Mouse (Mus musculus): ENCODE results near the gene Ralgps1. TPM values are rescaled to one million over a fixed set of nuclear protein-coding genes. Genes with fewer than 3 reads are reported as not detected.
A peak's percentile ranks its signal among the peaks of the same experiment; 100 is the strongest.

Ralgps1 gene
- polyA plus RNA-seq, 1 experiment from 2014 or later = 0.63 TPM

DNA sequence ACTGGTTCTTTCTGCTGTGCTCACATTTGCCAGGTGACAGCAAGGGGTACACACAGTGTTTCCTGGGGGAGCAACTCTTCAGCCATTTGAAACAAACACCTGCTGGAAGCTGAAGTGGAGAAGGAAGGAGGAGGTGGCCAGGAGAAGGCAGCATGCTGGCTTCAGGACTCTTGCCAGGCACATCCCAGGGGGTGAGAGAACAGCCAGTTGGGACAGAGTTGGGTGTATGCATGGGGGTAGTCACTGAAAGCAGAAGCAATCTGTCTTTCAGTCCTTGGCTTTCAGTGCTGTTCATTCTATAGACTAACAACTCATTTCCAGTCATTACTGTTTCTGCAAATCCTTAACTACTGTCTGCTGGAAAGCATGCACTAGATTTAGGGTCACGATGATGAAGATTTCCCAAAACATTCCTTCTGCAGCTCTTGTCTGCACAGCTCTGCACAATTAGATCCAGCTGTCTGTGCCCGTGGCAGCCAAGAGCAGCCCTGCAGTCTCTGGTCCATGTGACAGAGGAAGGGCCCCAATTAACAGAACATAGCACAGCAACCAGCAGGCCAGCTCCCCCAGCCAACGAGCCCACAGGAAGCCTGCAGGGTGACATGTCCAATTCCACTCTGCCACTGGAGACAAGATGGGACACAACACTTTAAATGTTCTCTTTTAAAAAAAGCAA is 70.8 kb downstream of the Ralgps1 start:
- no peak for DNase-seq
- no peak for ATAC-seq (ENCODE audit: low read depth)
- 40% methylated on average over 3 of the region's 3 CpGs for WGBS (ENCODE audit: insufficient replicate concordance)

DNA sequence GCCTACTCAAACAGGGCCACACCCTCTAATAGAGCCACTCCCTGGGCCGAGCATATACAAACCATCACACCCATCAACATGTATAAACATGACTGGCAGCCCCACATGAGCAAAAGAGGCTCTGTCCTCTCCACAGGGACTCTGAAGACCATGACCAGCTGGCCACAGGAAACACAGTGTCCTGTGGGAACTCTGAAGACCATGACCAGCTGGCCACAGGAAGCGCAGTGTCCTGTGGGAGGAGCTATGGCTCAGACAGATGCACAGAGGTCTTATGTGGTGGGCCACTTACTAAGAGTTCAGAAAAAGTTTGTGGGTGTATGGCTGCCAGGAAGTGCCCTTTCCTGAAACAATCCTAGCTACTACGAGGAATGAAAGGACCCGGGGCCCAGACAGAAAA is 72.4 kb downstream of the Ralgps1 start:
- H3K4me1 ChIP-seq (replicated peaks) = no peaks in the 10 kb centered on the region; the same call in 1 of the 2 replicates
- no peak overlapping the region for H3K27ac ChIP-seq
- no peaks in the 10 kb centered on the region for H3K27me3 ChIP-seq
- H3K9ac ChIP-seq = no peak overlapping the region
- DNase-seq = no peak
- no peak overlapping the region for H3K4me3 ChIP-seq (replicated peaks)
- 42% methylated on average over 4 of the region's 4 CpGs for WGBS (ENCODE audit: insufficient replicate concordance)
- ATAC-seq (ENCODE audit: low read depth) = no peak
- H3K36me3 ChIP-seq = no peaks in the 10 kb centered on the region
- no peaks in the 10 kb centered on the region for H3K9me3 ChIP-seq (replicated peaks)
- no peak overlapping the region for H3K4me2 ChIP-seq

More for the DNA sequence above, 70.8 kb downstream of the Ralgps1 start:
- Histone ChIP-seq H3K36me3 (no peaks in the 10 kb centered on the region), H3K27ac (no peak overlapping the region), H3K4me2 (no peak overlapping the region), H3K4me1 (replicated peaks) (no peaks in the 10 kb centered on the region), H3K9me3 (replicated peaks) (no peaks in the 10 kb centered on the region), H3K27me3 (no peaks in the 10 kb centered on the region), H3K4me3 (replicated peaks) (no peak overlapping the region), H3K9ac (no peak overlapping the region)

DNA sequence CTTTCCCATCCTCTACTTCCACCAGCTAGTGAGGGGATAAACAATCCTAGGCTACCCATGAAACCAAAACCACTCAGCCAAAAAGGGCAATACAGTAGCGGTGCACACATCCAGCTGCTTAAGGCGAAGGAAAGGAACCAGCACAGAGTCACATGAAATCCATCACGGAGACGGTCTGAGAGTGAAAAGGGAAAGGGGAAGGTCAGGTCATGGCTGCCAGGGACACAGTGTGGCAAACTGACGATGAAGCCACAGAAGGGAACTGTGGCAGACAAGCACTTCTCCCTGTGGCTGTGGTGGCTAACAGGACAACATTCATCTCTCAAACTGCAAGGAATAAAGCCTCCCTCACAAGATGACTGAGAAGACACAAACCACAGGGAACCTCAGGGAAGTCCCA is 76.2 kb downstream of the Ralgps1 start:
- ATAC-seq (ENCODE audit: low read depth) = no peak
- no peaks in the 10 kb centered on the region for H3K27me3 ChIP-seq
- WGBS (ENCODE audit: insufficient replicate concordance) = 48% methylated on average over 5 of the region's 5 CpGs
- no peak for DNase-seq
- H3K4me2 ChIP-seq = no peak overlapping the region
- no peaks in the 10 kb centered on the region for H3K9me3 ChIP-seq (replicated peaks)
- H3K36me3 ChIP-seq = no peaks in the 10 kb centered on the region
- no peak overlapping the region for H3K27ac ChIP-seq
- no peak overlapping the region for H3K9ac ChIP-seq
- peaks cover 23% of the 10 kb centered on the region for H3K4me1 ChIP-seq (replicated peaks)
- no peak overlapping the region for H3K4me3 ChIP-seq (replicated peaks)

DNA sequence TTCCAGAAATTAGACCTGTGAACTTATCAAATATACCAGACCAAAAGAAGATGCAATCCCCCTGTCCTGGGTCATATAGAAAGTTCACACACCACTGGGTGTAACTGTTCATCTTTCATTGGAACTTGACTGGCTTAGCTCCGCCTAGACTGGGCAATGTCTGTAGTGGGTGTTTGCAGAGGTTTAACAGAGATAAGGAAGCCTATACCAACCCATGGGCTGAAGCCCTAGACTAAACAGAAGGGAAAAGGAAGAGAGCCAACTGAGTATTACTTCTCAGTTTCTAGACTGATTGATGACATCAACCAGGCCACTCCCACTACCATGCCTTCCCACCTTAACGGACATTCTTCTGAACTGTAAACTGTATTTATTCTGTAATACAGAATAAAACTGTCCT is 79.2 kb downstream of the Ralgps1 start:
- ATAC-seq (ENCODE audit: low read depth) (peak; percentile 55; the same call in 1 of the 2 replicates), DNase-seq (no peak)
- H3K9ac ChIP-seq = no peak overlapping the region
- H3K4me3 ChIP-seq (replicated peaks) = no peak overlapping the region
- H3K27me3 ChIP-seq = no peaks in the 10 kb centered on the region
- H3K4me1 ChIP-seq (replicated peaks) = peaks cover 26% of the 10 kb centered on the region
- H3K4me2 ChIP-seq = no peak overlapping the region
- H3K27ac ChIP-seq = no peak overlapping the region
- no peaks in the 10 kb centered on the region for H3K36me3 ChIP-seq
- H3K9me3 ChIP-seq (replicated peaks) = no peaks in the 10 kb centered on the region
- 29% methylated on average over 2 of the region's 2 CpGs for WGBS (ENCODE audit: insufficient replicate concordance)

DNA sequence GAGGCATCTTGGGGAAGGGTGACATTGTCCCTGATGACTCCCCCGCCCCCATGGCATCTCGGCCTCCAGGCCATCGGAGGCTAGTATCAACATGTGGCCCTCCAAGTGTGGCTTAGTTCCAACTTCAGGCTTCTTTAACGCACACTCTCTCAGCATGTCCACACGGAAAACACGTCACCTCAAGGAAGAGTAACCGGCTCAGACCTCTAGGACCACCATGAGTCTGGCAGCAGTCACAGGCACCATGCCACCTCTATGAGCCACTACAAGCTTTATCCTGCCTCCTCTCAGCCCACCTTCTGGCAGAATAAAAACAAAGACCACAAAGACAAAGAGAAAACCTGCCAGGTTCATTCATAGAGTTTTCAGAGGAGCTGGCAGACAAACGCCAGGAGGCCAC is 80.8 kb downstream of the Ralgps1 start:
- no peaks in the 10 kb centered on the region for H3K9me3 ChIP-seq (replicated peaks)
- ATAC-seq (ENCODE audit: low read depth) = no peak
- no peak overlapping the region for H3K9ac ChIP-seq
- H3K4me2 ChIP-seq = no peak overlapping the region
- peaks cover 26% of the 10 kb centered on the region for H3K4me1 ChIP-seq (replicated peaks)
- no peaks in the 10 kb centered on the region for H3K27me3 ChIP-seq
- H3K27ac ChIP-seq = no peak overlapping the region
- H3K36me3 ChIP-seq = no peaks in the 10 kb centered on the region
- 77% methylated on average over 8 of the region's 8 CpGs for WGBS (ENCODE audit: insufficient replicate concordance)
- DNase-seq = no peak
- no peak overlapping the region for H3K4me3 ChIP-seq (replicated peaks)

DNA sequence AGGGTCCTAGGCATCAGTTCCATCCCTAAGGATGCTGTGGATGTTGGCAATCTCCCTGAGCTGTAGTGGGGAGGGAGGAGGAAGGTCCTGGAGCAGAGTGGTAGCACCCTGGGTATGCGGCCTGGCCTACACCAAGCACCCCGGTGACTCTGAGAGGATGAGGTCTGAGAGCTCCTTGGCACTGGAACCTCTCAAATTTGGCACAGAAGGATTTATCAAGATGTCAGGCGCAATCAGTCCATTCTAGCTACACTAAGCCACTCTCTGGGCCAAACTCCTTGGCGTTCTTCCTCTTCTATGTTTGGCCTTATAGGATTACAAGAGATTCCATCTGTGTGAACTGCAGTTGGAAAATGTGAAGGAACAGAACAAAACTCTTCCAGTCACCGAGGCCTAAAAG is 82.4 kb downstream of the Ralgps1 start:
- no peak overlapping the region for H3K9ac ChIP-seq
- no peak overlapping the region for H3K4me2 ChIP-seq
- DNase-seq = no peak
- H3K27ac ChIP-seq = no peak overlapping the region
- no peaks in the 10 kb centered on the region for H3K9me3 ChIP-seq (replicated peaks)
- peaks cover 30% of the 10 kb centered on the region for H3K4me1 ChIP-seq (replicated peaks)
- no peak overlapping the region for H3K4me3 ChIP-seq (replicated peaks)
- 77% methylated on average over 5 of the region's 5 CpGs for WGBS (ENCODE audit: insufficient replicate concordance)
- H3K36me3 ChIP-seq = no peaks in the 10 kb centered on the region
- no peaks in the 10 kb centered on the region for H3K27me3 ChIP-seq
- ATAC-seq (ENCODE audit: low read depth) = no peak

DNA sequence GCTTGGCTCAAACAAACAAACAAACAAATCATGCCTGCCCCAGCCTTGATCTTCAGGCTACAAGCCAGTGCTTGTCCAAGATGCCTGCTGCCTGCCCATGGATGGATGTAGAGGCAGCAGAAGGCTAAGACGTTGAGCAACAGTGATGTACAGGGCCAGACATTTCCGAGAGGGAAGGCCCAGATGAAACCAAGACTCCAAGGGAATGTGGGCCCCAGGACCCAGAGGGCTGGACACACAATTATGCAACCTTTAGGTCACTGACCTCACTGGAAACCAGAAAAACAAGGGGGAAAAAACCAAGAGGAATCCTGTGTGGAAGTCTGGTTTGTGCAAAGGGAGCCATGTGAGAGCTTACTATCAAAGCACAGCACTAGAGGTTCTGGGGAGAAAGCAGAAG is 87.6 kb downstream of the Ralgps1 start:
- no peak overlapping the region for H3K27ac ChIP-seq

DNA sequence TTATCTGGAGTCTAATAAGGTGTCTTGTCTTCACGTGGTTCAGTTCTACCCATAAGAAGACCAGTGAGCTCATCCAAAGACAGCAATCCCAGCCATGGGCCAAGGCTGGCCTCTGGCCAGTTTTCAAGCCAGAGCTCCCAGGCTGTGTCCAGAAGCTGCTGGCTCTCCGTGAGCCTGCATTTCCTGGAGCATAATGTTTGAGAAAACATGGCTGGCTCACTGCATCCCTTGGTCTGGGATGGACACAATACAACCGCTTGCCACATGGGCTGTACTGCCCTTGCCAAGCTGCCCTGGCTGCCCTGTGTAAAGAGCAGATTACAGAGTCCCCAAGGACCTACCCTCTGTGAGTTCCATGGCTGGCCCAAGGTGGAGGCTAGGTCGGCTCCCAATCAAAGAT is 88.4 kb downstream of the Ralgps1 start:
- no peak overlapping the region for H3K9ac ChIP-seq
- H3K27ac ChIP-seq = no peak overlapping the region
- H3K36me3 ChIP-seq = no peaks in the 10 kb centered on the region
- peaks cover 5% of the 10 kb centered on the region for H3K4me1 ChIP-seq (replicated peaks)
- ATAC-seq (ENCODE audit: low read depth) (no peak), DNase-seq (no peak)
- H3K27me3 ChIP-seq = no peaks in the 10 kb centered on the region
- 51% methylated on average over 4 of the region's 4 CpGs for WGBS (ENCODE audit: insufficient replicate concordance)
- H3K9me3 ChIP-seq (replicated peaks) = no peaks in the 10 kb centered on the region
- H3K4me2 ChIP-seq = no peak overlapping the region
- H3K4me3 ChIP-seq (replicated peaks) = no peak overlapping the region

More for the DNA sequence above, 87.6 kb downstream of the Ralgps1 start:
- Histone ChIP-seq H3K27me3 (no peaks in the 10 kb centered on the region), H3K9ac (no peak overlapping the region), H3K9me3 (replicated peaks) (no peaks in the 10 kb centered on the region), H3K4me2 (no peak overlapping the region), H3K4me3 (replicated peaks) (no peak overlapping the region), H3K4me1 (replicated peaks) (peaks cover 5% of the 10 kb centered on the region), H3K36me3 (no peaks in the 10 kb centered on the region)
- 45% methylated on average over 2 of the region's 2 CpGs for WGBS (ENCODE audit: insufficient replicate concordance)
- ATAC-seq (ENCODE audit: low read depth) (no peak), DNase-seq (no peak)

DNA sequence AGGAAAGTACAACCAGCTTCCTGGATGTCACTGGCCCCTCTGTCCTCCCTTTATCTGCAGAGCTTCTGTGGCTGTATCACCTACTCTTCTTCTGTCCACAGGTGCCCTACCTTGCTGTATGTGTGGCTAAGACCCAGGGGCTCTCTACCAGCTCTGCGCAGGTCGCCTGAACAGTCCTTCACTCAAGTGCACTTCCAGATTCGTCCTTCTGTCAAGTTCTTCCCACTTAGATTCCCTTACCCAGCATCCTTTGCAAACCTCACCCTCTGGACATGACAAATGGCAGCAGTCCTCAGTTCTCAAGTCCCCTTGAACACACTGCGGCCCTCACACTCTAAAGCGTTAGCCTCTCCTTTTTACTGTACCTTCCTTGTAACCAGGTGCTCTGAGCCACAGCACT is 89.5 kb downstream of the Ralgps1 start:
- DNase-seq (no peak), ATAC-seq (ENCODE audit: low read depth) (no peak)
- Histone ChIP-seq H3K4me2 (no peak overlapping the region), H3K27ac (no peak overlapping the region), H3K4me1 (replicated peaks) (peaks cover 5% of the 10 kb centered on the region), H3K36me3 (no peaks in the 10 kb centered on the region), H3K9ac (no peak overlapping the region), H3K27me3 (no peaks in the 10 kb centered on the region), H3K4me3 (replicated peaks) (no peak overlapping the region), H3K9me3 (replicated peaks) (no peaks in the 10 kb centered on the region)
- WGBS (ENCODE audit: insufficient replicate concordance) = 69% methylated on average over 5 of the region's 5 CpGs

DNA sequence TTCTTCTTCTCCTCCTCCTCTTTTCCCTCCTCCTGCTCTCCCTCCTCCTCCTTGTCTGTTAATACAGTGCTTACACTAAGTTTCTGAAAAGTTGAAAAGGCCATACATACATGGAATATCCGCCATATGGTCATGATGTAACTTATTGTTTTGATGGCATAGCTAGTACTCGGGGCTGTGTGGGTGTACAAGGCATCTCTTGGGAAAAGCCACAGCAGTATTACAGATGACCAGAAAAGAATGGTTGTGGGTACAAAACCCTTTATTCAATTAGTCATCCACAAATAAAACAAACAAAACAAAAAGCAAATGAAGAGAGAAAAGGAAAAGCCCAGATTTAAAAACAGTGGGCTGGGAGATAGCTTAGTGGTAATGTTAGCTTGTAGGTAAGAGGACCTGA is 90.8 kb downstream of the Ralgps1 start:
- Histone ChIP-seq H3K4me2 (no peak overlapping the region), H3K36me3 (no peaks in the 10 kb centered on the region), H3K4me1 (replicated peaks) (peaks cover 5% of the 10 kb centered on the region), H3K9me3 (replicated peaks) (no peaks in the 10 kb centered on the region), H3K9ac (no peak overlapping the region), H3K27ac (no peak overlapping the region), H3K4me3 (replicated peaks) (no peak overlapping the region), H3K27me3 (no peaks in the 10 kb centered on the region)
- DNase-seq (no peak), ATAC-seq (ENCODE audit: low read depth) (no peak)
- WGBS (ENCODE audit: insufficient replicate concordance) = 58% methylated on average over 2 of the region's 2 CpGs

DNA sequence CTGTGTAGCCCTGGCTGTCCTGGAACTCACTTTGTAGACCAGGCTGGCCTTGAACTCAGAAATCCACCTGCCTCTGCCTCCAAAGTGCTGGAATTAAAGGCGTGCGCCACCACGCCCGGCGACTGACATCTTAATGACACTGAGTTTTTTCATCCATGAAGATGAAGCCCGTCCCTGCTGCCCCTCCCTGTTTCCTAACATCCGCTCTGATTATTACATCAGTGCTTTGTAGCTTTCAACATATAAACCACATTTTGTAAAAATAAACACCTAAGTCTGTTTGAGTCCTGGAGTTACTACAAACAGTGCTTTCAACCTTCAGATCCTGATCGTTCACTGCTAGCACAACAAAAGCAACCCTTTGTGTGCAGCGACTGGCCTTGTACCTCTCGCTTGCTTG is 91.5 kb downstream of the Ralgps1 start:
- Histone ChIP-seq H3K27ac (no peak overlapping the region), H3K27me3 (no peaks in the 10 kb centered on the region), H3K36me3 (no peaks in the 10 kb centered on the region), H3K4me3 (replicated peaks) (no peak overlapping the region), H3K4me1 (replicated peaks) (peaks cover 5% of the 10 kb centered on the region), H3K4me2 (no peak overlapping the region), H3K9ac (no peak overlapping the region), H3K9me3 (replicated peaks) (no peaks in the 10 kb centered on the region)
- WGBS (ENCODE audit: insufficient replicate concordance) = 72% methylated on average over 10 of the region's 10 CpGs
- ATAC-seq (ENCODE audit: low read depth) (no peak), DNase-seq (no peak)

DNA sequence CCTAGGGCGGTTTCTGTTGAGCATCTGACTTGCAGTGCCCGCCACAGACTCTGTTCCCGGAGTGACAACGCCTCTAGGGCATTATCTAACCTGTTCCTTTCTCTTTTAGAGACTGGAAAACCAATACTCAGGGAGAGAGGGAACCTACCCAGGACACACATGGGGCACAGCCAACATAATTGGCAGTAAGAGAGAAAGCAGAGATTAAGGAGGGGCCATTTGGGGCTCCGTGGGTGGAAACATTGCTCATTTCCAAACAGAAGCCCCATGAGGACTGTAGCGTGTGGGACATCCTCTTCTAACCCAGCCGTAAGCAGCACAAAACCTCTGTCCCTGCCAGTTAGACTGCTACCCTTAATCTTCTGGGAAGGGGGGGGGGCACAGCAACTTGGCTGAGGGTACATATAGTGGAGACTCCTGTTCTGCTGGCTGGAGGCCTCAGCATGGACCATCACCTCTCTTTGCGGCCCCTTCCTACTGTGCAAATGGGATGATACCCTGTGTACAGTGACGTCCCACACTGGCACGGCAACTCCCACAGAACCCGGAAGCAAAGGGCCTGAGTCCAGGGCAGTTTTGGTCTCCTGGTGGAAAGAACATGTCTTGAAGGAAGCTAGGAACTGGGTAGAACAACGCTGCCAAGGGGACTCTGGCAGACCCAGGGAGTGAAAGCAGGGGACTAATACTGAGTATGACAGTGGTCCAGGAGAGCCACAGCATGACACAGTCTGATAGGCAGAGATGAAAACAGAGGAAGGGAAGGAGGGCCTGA is 96.4 kb downstream of the Ralgps1 start:
- Histone ChIP-seq H3K9ac (no peak overlapping the region), H3K36me3 (no peaks in the 10 kb centered on the region), H3K9me3 (replicated peaks) (no peaks in the 10 kb centered on the region), H3K27me3 (no peaks in the 10 kb centered on the region), H3K4me2 (no peak overlapping the region), H3K27ac (no peak overlapping the region), H3K4me3 (replicated peaks) (no peak overlapping the region), H3K4me1 (replicated peaks) (peaks cover 4% of the 10 kb centered on the region; the same call in 1 of the 2 replicates)
- DNase-seq = no peak
- ATAC-seq (ENCODE audit: low read depth) = no peak
- WGBS (ENCODE audit: insufficient replicate concordance) = 78% methylated on average over 12 of the region's 12 CpGs

Measured in liver, embryonic 13.5 days (tissue).